Mouse (Mus musculus): ENCODE data around the gene Copg1. TPM values are rescaled to one million over a fixed set of nuclear protein-coding genes. Genes with fewer than 3 reads are reported as not detected.

Copg1 gene
- polyA plus RNA-seq, 1 experiment from 2014 or later, result 165 TPM

DNA sequence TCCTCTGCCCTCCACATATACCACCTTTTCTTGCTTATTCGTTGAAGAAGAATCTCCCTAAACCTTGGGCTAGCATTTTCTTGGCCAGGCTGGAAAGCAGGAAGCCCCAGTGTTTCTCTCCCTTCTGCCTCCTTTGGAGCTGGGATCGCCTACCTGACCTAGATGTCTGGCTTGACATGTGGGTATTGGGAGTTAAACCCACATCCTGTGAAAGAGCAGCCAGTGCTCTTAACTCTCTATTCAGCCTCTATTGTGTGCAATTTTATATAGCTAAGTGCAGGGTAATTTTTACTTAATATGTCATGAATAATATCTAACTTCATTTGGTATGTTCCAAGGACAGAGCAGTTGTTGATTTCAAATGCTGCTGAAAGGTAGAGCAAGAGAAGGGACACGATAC is 8.0 kb upstream of the Copg1 start:
- no peak for ATAC-seq (ENCODE audit: low FRiP score)
- H3K27me3 ChIP-seq, result no peaks in the 10 kb centered on the region
- 69% methylated on average over 3 of the region's 3 CpGs for WGBS

GRCm38 (mm10) chr6:87882221-87882620 is 5.4 kb upstream of the Copg1 start:
- no peaks in the 10 kb centered on the region for H3K9me3 ChIP-seq (replicated peaks)
- H3K4me3 ChIP-seq, result no peak overlapping the region
- H3K9ac ChIP-seq, result no peak overlapping the region
- WGBS, result 74% methylated on average over 3 of the region's 3 CpGs
- no peak overlapping the region for H3K4me2 ChIP-seq (replicated peaks)
- H3K27ac ChIP-seq, result no peak overlapping the region
- ATAC-seq (ENCODE audit: low FRiP score), result no peak
- no peaks in the 10 kb centered on the region for H3K36me3 ChIP-seq
- no peaks in the 10 kb centered on the region for H3K4me1 ChIP-seq
- H3K27me3 ChIP-seq, result no peaks in the 10 kb centered on the region

More for the DNA sequence above, 8.0 kb upstream of the Copg1 start:
- Histone ChIP-seq H3K4me3 (no peak overlapping the region), H3K9me3 (replicated peaks) (no peaks in the 10 kb centered on the region), H3K4me2 (replicated peaks) (no peak overlapping the region), H3K36me3 (no peaks in the 10 kb centered on the region), H3K4me1 (no peaks in the 10 kb centered on the region), H3K27ac (no peak overlapping the region), H3K9ac (no peak overlapping the region)

DNA sequence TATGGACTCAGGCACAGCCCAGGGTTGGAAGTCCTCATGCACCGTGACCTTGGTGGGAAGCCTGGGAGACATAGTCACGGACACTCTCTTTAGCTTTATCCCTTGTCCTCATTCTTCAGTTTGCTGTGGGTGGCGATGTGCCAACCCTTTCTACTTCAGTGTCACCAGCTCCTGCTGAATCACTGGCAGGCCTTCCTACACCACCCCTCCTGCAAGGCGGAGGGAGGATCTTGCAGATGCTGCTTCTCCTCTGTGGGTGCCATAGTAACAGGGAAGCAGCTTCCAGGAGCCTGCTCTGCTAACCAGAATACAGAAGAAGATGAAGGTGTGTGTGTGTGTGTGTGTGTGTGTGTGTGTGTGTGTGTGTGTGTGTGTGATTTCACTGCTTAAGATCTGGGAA is 4.8 kb upstream of the Copg1 start:
- 57% methylated on average over 4 of the region's 4 CpGs for WGBS

DNA sequence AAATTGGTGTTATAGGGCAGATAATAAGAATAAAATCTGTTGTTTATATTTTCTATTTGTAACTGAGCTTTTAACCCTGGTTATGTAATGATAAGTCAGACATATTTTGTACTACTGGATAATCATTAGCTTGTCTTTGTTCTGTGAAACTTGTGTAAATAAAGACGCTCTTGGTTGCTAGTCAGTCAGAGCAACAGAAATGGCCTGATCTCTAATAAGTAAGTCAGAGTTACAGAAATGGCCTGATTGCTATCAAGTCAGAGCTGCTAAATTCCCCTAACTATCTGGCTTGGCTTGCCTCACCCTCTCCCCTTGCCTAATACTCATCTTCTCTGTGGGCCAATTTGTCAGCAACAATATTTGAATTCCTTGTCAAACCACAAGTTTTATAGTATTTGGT is 893 bp upstream of the Copg1 start:
- H3K9ac ChIP-seq, result no peak overlapping the region
- H3K4me1 ChIP-seq, result peaks cover 9% of the 10 kb centered on the region
- H3K27me3 ChIP-seq, result no peaks in the 10 kb centered on the region
- WGBS, result 91% methylated on average over 1 of the region's 1 CpGs
- no peak for ATAC-seq (ENCODE audit: low FRiP score)
- no peak overlapping the region for H3K4me2 ChIP-seq (replicated peaks)
- no peak overlapping the region for H3K27ac ChIP-seq
- H3K36me3 ChIP-seq, result peaks cover 20% of the 10 kb centered on the region
- H3K9me3 ChIP-seq (replicated peaks), result no peaks in the 10 kb centered on the region
- no peak overlapping the region for H3K4me3 ChIP-seq

More for the DNA sequence above, 4.8 kb upstream of the Copg1 start:
- no peak for ATAC-seq (ENCODE audit: low FRiP score)
- no peak overlapping the region for H3K4me2 ChIP-seq (replicated peaks)
- no peaks in the 10 kb centered on the region for H3K4me1 ChIP-seq
- H3K9me3 ChIP-seq (replicated peaks), result no peaks in the 10 kb centered on the region
- no peaks in the 10 kb centered on the region for H3K27me3 ChIP-seq
- 0 out of 2 replicates have a peak overlapping the region, but pooled peaks have one; percentile 8 for H3K9ac ChIP-seq
- no peak overlapping the region for H3K27ac ChIP-seq
- H3K4me3 ChIP-seq, result no peak overlapping the region
- H3K36me3 ChIP-seq, result no peaks in the 10 kb centered on the region

DNA sequence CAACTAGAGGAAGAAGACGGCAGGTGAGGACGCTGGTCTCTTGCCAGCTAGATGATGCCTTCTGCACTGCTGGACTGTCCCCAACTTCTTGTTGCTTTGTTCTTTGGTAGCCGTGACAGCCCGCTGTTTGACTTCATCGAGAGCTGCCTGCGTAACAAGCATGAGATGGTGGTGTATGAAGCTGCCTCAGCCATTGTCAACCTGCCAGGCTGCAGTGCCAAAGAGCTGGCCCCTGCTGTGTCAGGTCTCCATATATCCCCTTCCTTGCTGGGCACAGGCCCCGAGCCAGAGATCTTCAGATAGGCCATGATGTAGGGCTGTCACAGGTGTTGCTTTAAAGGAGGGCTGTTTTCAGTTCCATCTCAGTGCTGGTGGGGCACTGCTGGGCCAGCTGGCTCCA is 6.3 kb downstream of the Copg1 start:
- H3K27ac ChIP-seq, result no peak overlapping the region
- peaks cover 90% of the 10 kb centered on the region for H3K36me3 ChIP-seq
- no peaks in the 10 kb centered on the region for H3K9me3 ChIP-seq (replicated peaks)
- H3K27me3 ChIP-seq, result no peaks in the 10 kb centered on the region
- WGBS, result 93% methylated on average over 7 of the region's 7 CpGs
- peaks cover 2% of the 10 kb centered on the region for H3K4me1 ChIP-seq
- H3K9ac ChIP-seq, result no peak overlapping the region
- no peak overlapping the region for H3K4me3 ChIP-seq
- H3K4me2 ChIP-seq (replicated peaks), result no peak overlapping the region
- ATAC-seq (ENCODE audit: low FRiP score), result no peak

GRCm38 (mm10) chr6:87898028-87898427 is 10.4 kb downstream of the Copg1 start:
- Histone ChIP-seq H3K27me3 (no peaks in the 10 kb centered on the region), H3K36me3 (peaks cover 93% of the 10 kb centered on the region), H3K9ac (no peak overlapping the region), H3K4me3 (no peak overlapping the region), H3K4me2 (replicated peaks) (no peak overlapping the region), H3K9me3 (replicated peaks) (no peaks in the 10 kb centered on the region), H3K4me1 (no peaks in the 10 kb centered on the region), H3K27ac (no peak overlapping the region)
- no peak for ATAC-seq (ENCODE audit: low FRiP score)
- 97% methylated on average over 10 of the region's 10 CpGs for WGBS

DNA sequence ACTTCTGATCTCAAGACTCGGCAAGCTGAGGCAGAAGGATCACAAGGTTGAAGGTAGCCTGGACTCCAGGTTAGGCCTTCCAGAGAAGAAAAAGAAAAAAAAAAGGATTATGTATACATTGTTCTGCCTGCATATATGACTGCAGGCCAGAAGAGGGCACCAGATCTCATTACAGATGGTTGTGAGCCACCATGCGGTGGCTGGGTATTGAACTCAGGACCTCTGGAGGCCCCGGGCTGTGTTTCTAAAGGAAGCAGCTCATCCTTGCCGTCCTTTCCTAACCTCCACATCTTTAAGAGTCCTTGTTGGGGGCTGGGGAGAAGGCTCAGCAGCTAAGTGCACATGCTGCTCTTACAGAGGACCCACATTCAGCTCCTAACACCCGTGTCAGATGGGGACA is 19.0 kb downstream of the Copg1 start:
- no peak for ATAC-seq (ENCODE audit: low FRiP score)
- Histone ChIP-seq H3K9ac (no peak overlapping the region), H3K27ac (no peak overlapping the region), H3K4me1 (no peaks in the 10 kb centered on the region), H3K27me3 (no peaks in the 10 kb centered on the region), H3K4me3 (no peak overlapping the region), H3K9me3 (replicated peaks) (no peaks in the 10 kb centered on the region), H3K4me2 (replicated peaks) (no peak overlapping the region), H3K36me3 (peaks cover 93% of the 10 kb centered on the region)
- WGBS, result 66% methylated on average over 5 of the region's 5 CpGs

DNA sequence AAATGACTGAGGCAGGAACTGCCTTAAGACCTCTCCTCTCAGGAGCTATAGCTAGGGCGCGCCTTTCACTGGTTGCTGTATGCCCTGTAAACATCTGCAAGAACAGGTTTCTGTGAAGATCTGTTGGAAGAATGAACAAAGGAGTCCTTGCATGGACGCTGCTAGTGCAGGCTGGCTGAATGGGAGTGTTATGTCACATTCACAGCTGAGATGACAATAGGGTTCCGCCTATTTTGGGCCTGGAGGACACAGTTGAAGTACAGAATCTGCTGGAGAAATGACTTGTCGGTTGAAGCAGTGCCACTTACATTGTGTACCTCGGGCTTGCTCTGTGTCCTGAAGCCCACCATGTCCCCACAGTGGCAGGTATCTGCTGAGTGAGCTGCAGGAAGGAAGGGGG is 21.6 kb downstream of the Copg1 start:
- Histone ChIP-seq H3K4me1 (0 out of 2 replicates have a peak, but pooled peaks cover 3% of the 10 kb centered on the region), H3K36me3 (peaks cover 84% of the 10 kb centered on the region), H3K9ac (no peak overlapping the region), H3K27ac (no peak overlapping the region), H3K4me3 (no peak overlapping the region), H3K4me2 (replicated peaks) (no peak overlapping the region), H3K9me3 (replicated peaks) (no peaks in the 10 kb centered on the region), H3K27me3 (no peaks in the 10 kb centered on the region)
- 84% methylated on average over 6 of the region's 6 CpGs for WGBS
- ATAC-seq (ENCODE audit: low FRiP score), result no peak

- Histone ChIP-seq H3K27ac (no peak overlapping the region), H3K36me3 (peaks cover 69% of the 10 kb centered on the region), H3K4me1 (peaks cover 15% of the 10 kb centered on the region), H3K9ac (no peak overlapping the region), H3K4me3 (no peak overlapping the region), H3K4me2 (replicated peaks) (no peak overlapping the region), H3K27me3 (no peaks in the 10 kb centered on the region), H3K9me3 (replicated peaks) (no peaks in the 10 kb centered on the region)
- ATAC-seq (ENCODE audit: low FRiP score), result no peak
- 84% methylated on average over 6 of the region's 6 CpGs for WGBS
These were observed 23.9 kb downstream of the Copg1 start for GRCm38 (mm10) chr6:87911559-87911958.

- peaks cover 15% of the 10 kb centered on the region for H3K4me1 ChIP-seq
- WGBS, result 1% methylated on average over 62 of the region's 62 CpGs
- H3K27me3 ChIP-seq, result no peaks in the 10 kb centered on the region
- ATAC-seq (ENCODE audit: low FRiP score), result peak; percentile 90
- peak within 1 kb of the TSS; percentile 76 for H3K9ac ChIP-seq
- peak within 1 kb of the TSS; percentile 58 for H3K4me3 ChIP-seq
- peak within 1 kb of the TSS; percentile 82 for H3K27ac ChIP-seq
- H3K4me2 ChIP-seq (replicated peaks), result peak within 1 kb of the TSS; percentile 82
- H3K36me3 ChIP-seq, result peaks cover 67% of the 10 kb centered on the region
- H3K9me3 ChIP-seq (replicated peaks), result no peaks in the 10 kb centered on the region
These were observed 26.2 kb downstream of the Copg1 start, which contains the start of gene Hmces for GRCm38 (mm10) chr6:87913661-87914325. Hmces (plus strand) TSS chr6:87913935.

GRCm38 (mm10) chr6:87914326-87915102 is 26.9 kb downstream of the Copg1 start:
- Histone ChIP-seq H3K4me1 (peaks cover 15% of the 10 kb centered on the region), H3K4me2 (replicated peaks) (peak overlapping the region; percentile 82), H3K9ac (peak overlapping the region; percentile 76), H3K27me3 (no peaks in the 10 kb centered on the region), H3K4me3 (peak overlapping the region; percentile 58), H3K9me3 (replicated peaks) (no peaks in the 10 kb centered on the region), H3K36me3 (peaks cover 67% of the 10 kb centered on the region), H3K27ac (peak overlapping the region; percentile 82)
- peak; percentile 72 for ATAC-seq (ENCODE audit: low FRiP score)
- 2% methylated on average over 35 of the region's 35 CpGs for WGBS

DNA sequence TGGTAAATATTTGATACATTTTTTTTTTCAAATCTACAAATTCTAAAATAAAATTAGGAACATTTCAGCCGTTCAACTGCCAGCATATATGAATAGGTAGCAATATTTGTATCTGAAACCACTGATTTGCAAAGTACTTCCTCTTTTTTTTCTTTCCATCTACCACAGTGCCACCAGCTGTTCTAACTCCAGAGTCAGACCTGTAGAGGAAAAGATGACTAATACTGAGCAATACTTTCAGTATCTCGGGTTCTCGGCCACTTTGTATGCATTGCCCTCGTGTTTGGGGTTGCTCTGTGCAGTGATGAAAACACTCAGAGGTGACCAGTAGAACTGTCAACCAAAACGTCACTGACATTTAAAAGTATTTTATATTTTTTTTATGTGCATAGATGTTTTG is 28.3 kb downstream of the Copg1 start:
- Histone ChIP-seq H3K9me3 (replicated peaks) (no peaks in the 10 kb centered on the region), H3K27ac (no peak overlapping the region), H3K36me3 (peaks cover 66% of the 10 kb centered on the region), H3K9ac (no peak overlapping the region), H3K4me1 (peaks cover 15% of the 10 kb centered on the region), H3K4me2 (replicated peaks) (no peak overlapping the region), H3K27me3 (no peaks in the 10 kb centered on the region), H3K4me3 (no peak overlapping the region)
- WGBS, result 92% methylated on average over 5 of the region's 5 CpGs
- no peak for ATAC-seq (ENCODE audit: low FRiP score)

Measured in hindbrain, embryonic 12.5 days (tissue).